Mouse (Mus musculus) embryonic facial prominence, embryonic 14.5 days (tissue): ENCODE measurements around the gene Olfr1054. TPM values are rescaled to one million over a fixed set of nuclear protein-coding genes. Genes with fewer than 3 reads are reported as not detected.

ENCODE experiments used
- polyA plus RNA-seq: library from polyadenylated mRNA; unstranded; fragments of >200 nt; fragmentation: Nextera tagmentation; extraction: Ambion mirVana; gene quantifications from 2 replicates; pipeline ENCODE4 v1.2.1, GENCODE M21; 2014

Gene Olfr1054
- polyA plus RNA-seq, 1 experiment from 2014 or later: not detected

Other genes starting within 250 kb of the Olfr1054 start
- not detected in 2 replicates for gene Olfr1037, start 248.0 kb downstream of the Olfr1054 start, polyA plus RNA-seq
- gene Olfr1039, start 199.5 kb downstream of the Olfr1054 start, polyA plus RNA-seq: not detected in 2 replicates
- gene Olfr1040, start 188.7 kb downstream of the Olfr1054 start, polyA plus RNA-seq: not detected in 2 replicates
- not detected in 2 replicates for gene Olfr1042, start 173.6 kb downstream of the Olfr1054 start, polyA plus RNA-seq
- not detected in 2 replicates for gene Olfr1043, start 167.9 kb downstream of the Olfr1054 start, polyA plus RNA-seq
- gene Olfr1044, start 157.6 kb downstream of the Olfr1054 start, polyA plus RNA-seq: 0.09 TPM in 1 of 2 replicates, not detected in the other
- gene Olfr52, start 149.8 kb downstream of the Olfr1054 start, polyA plus RNA-seq: not detected in 2 replicates
- not detected in 2 replicates for gene Olfr1045, start 132.4 kb downstream of the Olfr1054 start, polyA plus RNA-seq
- not detected in 2 replicates for gene Olfr1046, start 116.1 kb downstream of the Olfr1054 start, polyA plus RNA-seq
- not detected in 2 replicates for gene Olfr1047, start 104.0 kb downstream of the Olfr1054 start, polyA plus RNA-seq
- 0.29 TPM in 1 of 2 replicates, not detected in the other for gene Olfr1048, start 95.1 kb downstream of the Olfr1054 start, polyA plus RNA-seq
- not detected in 2 replicates for gene Olfr1049, start 77.1 kb downstream of the Olfr1054 start, polyA plus RNA-seq
- gene Olfr1051, start 56.3 kb downstream of the Olfr1054 start, polyA plus RNA-seq: not detected in 2 replicates
- gene Olfr1052, start 43.0 kb downstream of the Olfr1054 start, polyA plus RNA-seq: 0.11 TPM in 1 of 2 replicates, not detected in the other
- gene Olfr1053, start 20.1 kb downstream of the Olfr1054 start, polyA plus RNA-seq: not detected in 2 replicates
- gene Olfr1055, start 14.9 kb upstream of the Olfr1054 start, polyA plus RNA-seq: not detected in 2 replicates
- gene Olfr1056, start 27.0 kb upstream of the Olfr1054 start, polyA plus RNA-seq: 0.21 TPM in 1 of 2 replicates, not detected in the other
- not detected in 2 replicates for gene Olfr1057, start 43.0 kb upstream of the Olfr1054 start, polyA plus RNA-seq
- gene Olfr1058, start 53.1 kb upstream of the Olfr1054 start, polyA plus RNA-seq: 0.18 and 0.22 TPM in 2 replicates
- gene Olfr1061, start 78.6 kb upstream of the Olfr1054 start, polyA plus RNA-seq: not detected in 2 replicates
- gene Olfr1062, start 91.3 kb upstream of the Olfr1054 start, polyA plus RNA-seq: 0.07 TPM in 1 of 2 replicates, not detected in the other
- 0.15 and 0.25 TPM in 2 replicates for gene Olfr1065, start 115.2 kb upstream of the Olfr1054 start, polyA plus RNA-seq
- not detected in 2 replicates for gene Olfr1066, start 120.8 kb upstream of the Olfr1054 start, polyA plus RNA-seq
- gene Olfr228, start 152.0 kb upstream of the Olfr1054 start, polyA plus RNA-seq: 0.13 TPM in 1 of 2 replicates, not detected in the other
- gene Olfr1076, start 173.0 kb upstream of the Olfr1054 start, polyA plus RNA-seq: not detected in 2 replicates
- not detected in 2 replicates for gene Olfr1079, start 207.0 kb upstream of the Olfr1054 start, polyA plus RNA-seq
- not detected in 2 replicates for gene Olfr1080, start 222.8 kb upstream of the Olfr1054 start, polyA plus RNA-seq